Mouse (Mus musculus) neutrophil, adult 59 days (primary cell): ENCODE data around the gene Gm8453. TPM values are rescaled to one million over a fixed set of nuclear protein-coding genes. Genes with fewer than 3 reads are reported as not detected.

Source experiments
- total RNA-seq, 2 experiments: library from RNA; stranded (reverse); gene quantifications; 1 replicate in 1 of 2; 2 replicates in 1 of 2; pipeline ENCODE4 v1.2.4; 2023

The Gm8453 gene
- not detected for total RNA-seq

DNA sequence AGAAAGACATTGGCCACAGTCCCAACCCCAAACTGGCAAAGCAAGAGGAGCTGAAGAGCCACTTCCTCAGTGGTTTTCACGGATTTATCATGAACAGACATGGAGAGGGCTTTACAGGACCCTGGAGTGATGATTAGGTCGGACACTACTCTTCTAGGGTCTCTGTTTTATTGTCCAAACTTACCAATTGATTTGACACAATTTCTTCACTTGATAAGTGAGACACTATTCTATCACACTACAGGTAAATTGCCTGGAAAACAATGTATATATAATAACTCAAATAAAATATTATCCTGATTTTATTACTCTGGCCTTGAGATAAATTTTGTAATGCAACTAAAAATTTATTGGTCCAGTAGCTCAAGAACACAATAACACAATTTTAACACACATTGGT lies at the start of gene Gm8453:
Gene Gm8453 (minus strand): TSS at position 101 of the 400 bp plus-strand sequence.

GRCm38 (mm10) chr7:22201164-22201563 lies 28.1 kb downstream of the Gm8453 start, which contains the start of gene Gm8653:
TSS of gene Gm8653 (minus strand) at chr7:22201264.

GRCm38 (mm10) chr7:22189077-22189476 lies 40.2 kb downstream of the Gm8453 start, which contains the start of gene Vmn1r143:
TSS of gene Vmn1r143 (plus strand) at chr7:22189377.

Other genes with a start within 250 kb of the Gm8453 start
- not detected for gene Vmn1r137, start 234.9 kb downstream of the Gm8453 start, total RNA-seq
- gene Vmn1r138, start 200.6 kb downstream of the Gm8453 start, total RNA-seq: not detected
- gene Gm6176, start 173.2 kb downstream of the Gm8453 start, total RNA-seq: not detected
- not detected for gene Vmn1r139, start 160.4 kb downstream of the Gm8453 start, total RNA-seq
- gene Gm16451, start 111.2 kb downstream of the Gm8453 start, total RNA-seq: not detected
- gene Gm10666, start 94.7 kb downstream of the Gm8453 start, total RNA-seq: not detected
- gene Vmn1r142, start 65.4 kb downstream of the Gm8453 start, total RNA-seq: not detected
- not detected for gene Vmn1r143, start 40.1 kb downstream of the Gm8453 start, total RNA-seq
- gene Gm8653, start 28.2 kb downstream of the Gm8453 start, total RNA-seq: not detected
- gene Gm4187, start 100.2 kb upstream of the Gm8453 start, total RNA-seq: not detected
- gene Gm8660, start 141.6 kb upstream of the Gm8453 start, total RNA-seq: not detected
- not detected for gene Vmn1r148, start 184.1 kb upstream of the Gm8453 start, total RNA-seq
- gene Vmn1r149, start 208.7 kb upstream of the Gm8453 start, total RNA-seq: not detected
- gene Gm10665, start 234.6 kb upstream of the Gm8453 start, total RNA-seq: not detected